Mouse (Mus musculus) hindbrain, embryonic 15.5 days (tissue): Measurements from ENCODE around the gene Pbx2. TPM values are rescaled to one million over a fixed set of nuclear protein-coding genes. Genes with fewer than 3 reads are reported as not detected.

ENCODE experiments used
- ATAC-seq: fragments of 200-750 bp; cut with Nextera tagmentation; 2 replicates; pipeline ENCODE4 v1.8.0; 2017; ENCODE audit warnings: low read depth, moderate number of reproducible peaks, moderate TSS enrichment; ENCODE audit not compliant: low FRiP score
- H3K27ac ChIP-seq: fragments of 300-500 bp; sonication (generic); replicated peaks from 2 replicates; pipeline ENCODE4 v1.5.1; 2015; ENCODE audit warnings: mild to moderate bottlenecking, inconsistent platforms
- H3K27me3 ChIP-seq: fragments of 300-500 bp; sonication (generic); 2 replicates; pipeline ENCODE4 v1.6.1; 2015; ENCODE audit warnings: control low read depth, inconsistent platforms
- H3K36me3 ChIP-seq: fragments of 300-500 bp; sonication (generic); 2 replicates; pipeline ENCODE4 v1.6.1; 2015; ENCODE audit warnings: control low read depth, inconsistent platforms
- H3K4me1 ChIP-seq: fragments of 300-500 bp; sonication (generic); replicated peaks from 2 replicates; pipeline ENCODE4 v1.6.1; 2015; ENCODE audit warnings: control low read depth, inconsistent platforms
- H3K4me2 ChIP-seq: fragments of 300-500 bp; sonication (generic); 2 replicates; pipeline ENCODE4 v1.6.1; 2015; ENCODE audit warnings: moderate library complexity, mild to moderate bottlenecking, inconsistent platforms
- H3K4me3 ChIP-seq: fragments of 300-500 bp; sonication (generic); 2 replicates; pipeline ENCODE4 v1.5.1; 2015; ENCODE audit warnings: mild to moderate bottlenecking, inconsistent platforms
- H3K9ac ChIP-seq: fragments of 300-500 bp; sonication (generic); 2 replicates; pipeline ENCODE4 v1.6.1; 2015; ENCODE audit warnings: inconsistent platforms
- H3K9me3 ChIP-seq: fragments of 300-500 bp; sonication (generic); 2 replicates; pipeline ENCODE4 v1.6.1; 2016; ENCODE audit warnings: control low read depth, inconsistent platforms
- WGBS: fragments of 180-500 bp; shearing (Covaris S2); methylation state at CpG from one replicate; pipeline ENCODE4 v1.1.7; 2015; 5-methylcytosine and 5-hydroxymethylcytosine counted together
- polyA plus RNA-seq: library from polyadenylated mRNA; unstranded; fragments of >200 nt; fragmentation: Nextera tagmentation; extraction: Ambion mirVana; gene quantifications from 2 replicates; pipeline ENCODE4 v1.2.1, GENCODE M21; 2015

Gene Pbx2
- polyA plus RNA-seq, 1 experiment from 2014 or later, result 8.9 TPM

DNA sequence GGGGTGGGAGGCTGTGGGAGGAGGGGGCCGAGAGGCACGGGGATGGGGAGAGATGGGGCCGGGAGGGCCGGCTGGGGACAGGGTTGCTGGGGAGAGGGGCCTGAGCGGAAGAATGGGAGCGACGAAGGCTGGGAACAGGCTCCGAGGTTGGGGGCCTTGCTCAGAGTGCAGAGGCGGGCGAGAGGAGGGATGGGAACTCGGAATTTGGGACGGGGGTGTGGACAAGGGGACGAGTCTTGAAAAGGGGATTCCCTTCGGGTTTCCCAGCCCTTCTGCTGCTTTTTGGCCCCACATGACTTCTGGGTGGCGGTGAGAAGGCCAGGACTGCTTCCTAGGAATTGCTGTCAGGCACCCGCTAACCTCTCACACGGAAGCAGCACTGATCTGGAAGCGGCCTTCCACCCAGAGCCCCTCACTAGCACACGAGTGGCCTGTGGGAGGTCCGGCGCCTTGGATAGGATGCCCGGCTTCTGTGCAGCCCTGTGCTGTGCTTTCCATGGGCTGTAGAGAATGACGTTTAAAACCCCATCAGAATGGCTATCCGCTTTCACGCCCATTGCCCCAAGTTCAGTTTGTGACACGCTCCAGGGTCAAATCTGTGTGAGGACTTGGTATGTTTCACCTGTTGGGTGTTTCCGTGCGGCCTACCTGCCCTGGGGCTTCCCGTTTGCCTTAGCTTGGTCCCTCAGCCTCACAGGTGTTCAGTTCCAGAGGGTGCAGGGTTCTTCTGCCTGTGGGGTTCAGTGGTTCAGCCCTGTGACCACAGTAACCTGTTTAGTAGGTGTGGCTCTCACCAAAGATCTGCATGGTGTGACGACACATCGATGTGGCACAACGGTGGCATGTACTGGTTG lies 15.3 kb downstream of the Pbx2 start:
- Histone ChIP-seq H3K4me2 (peak overlapping the region; percentile 92), H3K4me3 (peak overlapping the region; percentile 67), H3K27me3 (no peaks in the 10 kb centered on the region), H3K9ac (peak overlapping the region; percentile 87), H3K36me3 (peaks cover 12% of the 10 kb centered on the region; the same call in 1 of the 2 replicates), H3K27ac (peak overlapping the region; percentile 95), H3K4me1 (peaks cover 56% of the 10 kb centered on the region), H3K9me3 (no peaks in the 10 kb centered on the region)
- ATAC-seq, result no peak
- 17% methylated on average over 28 of the region's 32 CpGs for WGBS

DNA sequence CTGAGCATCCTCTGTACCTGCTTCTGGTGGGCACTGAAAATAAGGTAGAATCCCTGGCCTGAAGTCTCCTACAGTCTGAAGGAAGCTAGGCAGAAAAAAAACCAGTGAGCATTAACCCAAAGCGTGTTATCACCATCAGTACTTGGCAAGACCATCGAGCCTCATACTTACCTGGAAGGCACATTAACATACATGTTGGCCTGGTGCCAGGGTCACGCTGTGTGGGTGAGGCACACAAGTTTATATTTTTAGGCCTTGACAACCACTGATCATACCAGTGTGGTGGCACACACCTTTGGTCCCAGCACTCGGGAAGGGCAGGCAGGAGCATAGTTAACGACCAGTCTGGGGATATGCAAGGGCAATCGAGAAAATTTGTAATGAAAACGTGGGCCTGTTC lies 16.9 kb downstream of the Pbx2 start:
- no peak for ATAC-seq
- Histone ChIP-seq H3K36me3 (peaks cover 23% of the 10 kb centered on the region), H3K9me3 (no peaks in the 10 kb centered on the region), H3K4me3 (no peak overlapping the region), H3K4me2 (no peak overlapping the region), H3K27ac (no peak overlapping the region), H3K27me3 (no peaks in the 10 kb centered on the region), H3K4me1 (peaks cover 43% of the 10 kb centered on the region), H3K9ac (no peak overlapping the region)
- 82% methylated on average over 7 of the region's 7 CpGs for WGBS

DNA sequence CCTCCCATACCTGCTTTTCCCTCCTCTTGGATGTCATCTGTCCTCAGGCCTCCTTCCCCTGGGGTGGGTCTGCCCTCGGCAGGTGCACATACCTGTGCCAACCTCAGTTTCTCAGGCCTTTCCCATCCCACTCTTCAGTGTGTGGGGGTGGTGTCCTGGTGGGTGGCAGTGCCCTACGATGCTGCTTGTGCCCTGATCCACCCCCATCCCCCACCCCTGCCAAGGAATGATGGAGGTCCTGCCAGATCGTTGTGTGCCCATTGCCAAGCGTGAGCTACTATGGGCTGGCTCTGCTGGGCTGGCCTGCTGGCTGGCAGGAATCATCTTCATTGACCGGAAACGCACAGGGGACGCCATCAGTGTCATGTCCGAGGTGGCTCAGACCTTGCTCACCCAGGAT lies 20.0 kb downstream of the Pbx2 start:
- peaks cover 31% of the 10 kb centered on the region for H3K4me1 ChIP-seq
- no peak overlapping the region for H3K4me2 ChIP-seq
- no peaks in the 10 kb centered on the region for H3K9me3 ChIP-seq
- no peak for ATAC-seq
- no peak overlapping the region for H3K9ac ChIP-seq
- no peak overlapping the region for H3K27ac ChIP-seq
- no peak overlapping the region for H3K4me3 ChIP-seq
- H3K36me3 ChIP-seq, result peaks cover 31% of the 10 kb centered on the region
- H3K27me3 ChIP-seq, result no peaks in the 10 kb centered on the region
- WGBS, result 94% methylated on average over 8 of the region's 8 CpGs

DNA sequence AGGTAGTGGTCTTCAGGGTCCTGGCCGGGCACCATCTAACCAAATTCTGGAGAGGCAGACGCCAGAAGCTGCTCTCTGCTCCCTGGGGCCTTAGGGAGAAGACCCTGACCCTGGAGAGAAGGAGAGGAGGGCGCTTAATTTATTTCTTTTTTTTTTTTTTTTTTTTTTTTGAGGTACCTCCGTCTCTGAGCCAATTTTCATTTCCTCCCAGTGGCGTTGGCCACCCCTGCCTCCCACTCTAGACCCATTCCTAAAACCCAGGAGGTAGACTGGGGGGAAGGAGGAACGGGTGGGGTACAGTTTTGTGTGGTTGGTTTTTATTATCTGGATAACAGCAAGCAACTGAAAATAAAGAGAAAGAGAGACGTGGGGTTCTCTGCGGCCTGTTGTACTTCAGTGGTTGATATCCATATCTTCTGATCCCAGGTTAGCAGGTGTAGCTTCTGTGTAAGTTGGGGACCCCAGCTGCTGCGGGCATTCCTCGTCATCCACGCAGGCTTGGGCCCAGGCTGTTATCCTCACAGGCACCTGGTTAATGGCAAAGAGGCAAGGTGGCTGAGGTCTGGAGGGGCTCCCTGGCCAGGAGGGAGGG lies 22.1 kb downstream of the Pbx2 start:
- Histone ChIP-seq H3K36me3 (peaks cover 31% of the 10 kb centered on the region), H3K27ac (no peak overlapping the region), H3K4me2 (no peak overlapping the region), H3K4me1 (peaks cover 12% of the 10 kb centered on the region), H3K27me3 (no peaks in the 10 kb centered on the region), H3K9me3 (no peaks in the 10 kb centered on the region), H3K4me3 (no peak overlapping the region), H3K9ac (no peak overlapping the region)
- WGBS, result 90% methylated on average over 11 of the region's 11 CpGs
- no peak for ATAC-seq

DNA sequence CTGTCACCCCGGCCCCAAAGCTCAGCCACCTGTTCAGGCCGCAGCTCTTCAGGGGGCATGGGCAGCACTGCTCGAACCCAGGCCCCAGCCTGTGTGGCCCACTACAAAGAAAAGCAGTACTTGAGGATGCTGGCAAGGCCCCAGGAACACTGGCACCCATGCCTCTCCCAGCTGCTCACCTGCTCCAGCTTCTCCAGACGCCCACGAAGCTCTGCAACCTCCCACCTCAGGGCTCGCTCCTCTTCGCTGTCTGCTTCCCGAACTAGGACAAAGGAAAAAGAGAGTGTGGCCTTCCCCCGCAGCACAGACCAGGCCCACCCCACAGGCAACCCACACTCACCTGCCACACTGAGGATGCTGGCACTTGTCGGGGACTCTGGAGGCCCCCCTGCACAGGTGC lies 22.8 kb downstream of the Pbx2 start:
- Histone ChIP-seq H3K9ac (no peak overlapping the region), H3K9me3 (no peaks in the 10 kb centered on the region), H3K4me2 (no peak overlapping the region), H3K36me3 (peaks cover 31% of the 10 kb centered on the region), H3K27ac (no peak overlapping the region), H3K4me3 (no peak overlapping the region), H3K27me3 (no peaks in the 10 kb centered on the region), H3K4me1 (peaks cover 5% of the 10 kb centered on the region)
- 87% methylated on average over 10 of the region's 10 CpGs for WGBS
- ATAC-seq, result no peak

DNA sequence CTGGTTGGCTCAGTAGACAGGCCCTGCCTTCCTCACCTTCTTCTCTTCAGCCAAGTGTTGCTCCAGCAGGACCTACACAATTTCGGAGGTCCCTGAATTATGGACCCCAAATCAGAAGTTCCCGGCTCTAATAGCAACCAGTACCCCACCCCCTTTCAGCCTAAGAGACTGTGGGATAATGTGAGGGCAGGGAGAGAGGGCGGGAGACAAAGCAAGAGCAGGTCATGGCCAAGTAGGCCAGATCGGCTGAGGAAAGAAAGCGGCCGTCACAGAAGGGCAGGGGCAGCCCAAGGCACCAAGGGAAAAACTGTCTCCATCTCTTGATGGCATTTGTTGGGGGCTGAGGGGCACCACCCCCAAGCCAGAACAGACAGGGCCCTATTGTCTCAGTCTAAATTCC lies 24.8 kb downstream of the Pbx2 start, which contains the start of gene Egfl8:
Egfl8 (minus strand) TSS at position 101 of the 400 bp plus-strand sequence.
- no peak for ATAC-seq
- WGBS, result 49% methylated on average over 6 of the region's 6 CpGs
- peaks cover 29% of the 10 kb centered on the region for H3K36me3 ChIP-seq
- no peak within 1 kb of the TSS for H3K4me2 ChIP-seq
- no peaks in the 10 kb centered on the region for H3K27me3 ChIP-seq
- no peaks in the 10 kb centered on the region for H3K9me3 ChIP-seq
- H3K4me3 ChIP-seq, result no peak within 1 kb of the TSS
- no peaks in the 10 kb centered on the region for H3K4me1 ChIP-seq
- H3K27ac ChIP-seq, result peak within 1 kb of the TSS; percentile 22; the same call in 1 of the 2 replicates
- H3K9ac ChIP-seq, result no peak within 1 kb of the TSS

DNA sequence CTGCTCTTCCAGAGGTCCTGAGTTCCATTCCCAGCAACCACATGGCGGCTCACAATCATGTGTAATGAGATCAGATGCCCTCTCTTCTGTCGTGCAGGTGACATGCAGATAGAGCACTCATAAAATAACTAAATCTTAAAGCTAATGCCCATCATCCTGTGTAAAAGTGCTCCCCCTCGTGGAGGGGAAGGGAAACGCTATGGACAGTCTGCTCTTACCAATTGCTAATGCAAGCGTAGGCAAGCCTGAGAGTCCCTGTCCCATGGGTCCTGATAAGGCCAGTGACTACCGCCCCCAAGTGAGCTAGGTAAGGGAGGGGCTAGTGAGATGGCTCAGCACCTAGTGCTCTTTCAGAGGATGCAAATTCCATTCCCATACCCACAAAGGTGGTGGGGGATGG lies 27.9 kb downstream of the Pbx2 start:
- no peaks in the 10 kb centered on the region for H3K4me1 ChIP-seq
- no peak overlapping the region for H3K27ac ChIP-seq
- no peak overlapping the region for H3K9ac ChIP-seq
- WGBS, result 11% methylated on average over 6 of the region's 6 CpGs
- no peaks in the 10 kb centered on the region for H3K27me3 ChIP-seq
- H3K9me3 ChIP-seq, result no peaks in the 10 kb centered on the region
- H3K36me3 ChIP-seq, result peaks cover 22% of the 10 kb centered on the region
- no peak overlapping the region for H3K4me2 ChIP-seq
- H3K4me3 ChIP-seq, result no peak overlapping the region
- no peak for ATAC-seq

DNA sequence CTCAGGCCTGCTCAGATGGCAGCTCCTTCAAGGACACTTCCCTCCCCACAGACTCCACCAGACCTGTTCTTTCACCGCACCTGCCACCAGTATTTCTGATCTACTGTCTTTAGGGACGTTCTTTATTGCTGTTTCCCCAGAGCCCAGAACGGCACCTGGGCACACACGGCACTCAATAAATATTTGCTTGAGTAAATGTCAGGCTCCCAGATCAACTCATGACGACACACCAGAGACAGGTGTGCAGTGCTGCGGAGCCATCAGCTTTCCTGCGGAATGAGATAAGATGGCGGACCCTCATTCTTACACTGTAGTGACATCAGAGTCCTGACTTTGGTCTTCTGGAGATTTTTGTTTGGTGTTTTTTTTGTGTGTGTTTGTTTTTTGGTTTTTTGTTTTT lies 29.9 kb downstream of the Pbx2 start:
- no peak for ATAC-seq
- Histone ChIP-seq H3K27ac (no peak overlapping the region), H3K27me3 (no peaks in the 10 kb centered on the region), H3K4me2 (no peak overlapping the region), H3K9ac (no peak overlapping the region), H3K4me1 (peaks cover 8% of the 10 kb centered on the region), H3K9me3 (no peaks in the 10 kb centered on the region), H3K36me3 (peaks cover 21% of the 10 kb centered on the region), H3K4me3 (no peak overlapping the region)
- 90% methylated on average over 8 of the region's 8 CpGs for WGBS

DNA sequence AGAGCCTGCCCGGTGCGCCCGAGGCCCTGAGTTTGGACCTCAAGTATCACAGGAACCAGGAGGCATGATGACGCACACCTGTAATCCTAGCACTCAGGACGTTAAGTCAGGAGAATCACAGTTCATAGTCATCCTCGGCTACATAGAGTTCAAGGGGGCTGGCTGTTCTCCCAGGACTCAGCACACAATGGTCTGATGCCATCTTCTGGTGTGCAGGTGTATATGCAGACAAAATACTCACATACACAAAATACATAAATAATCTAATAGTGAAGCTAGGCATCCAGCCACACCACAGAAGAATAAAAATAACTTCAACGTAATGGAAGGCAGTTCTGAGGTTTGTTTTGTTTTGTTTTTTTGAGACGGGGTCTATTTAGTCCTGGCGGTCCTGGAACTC lies 32.1 kb downstream of the Pbx2 start:
- no peak overlapping the region for H3K4me3 ChIP-seq
- H3K4me1 ChIP-seq, result peaks cover 23% of the 10 kb centered on the region
- no peak overlapping the region for H3K27ac ChIP-seq
- 83% methylated on average over 9 of the region's 9 CpGs for WGBS
- no peak overlapping the region for H3K4me2 ChIP-seq
- H3K36me3 ChIP-seq, result peaks cover 21% of the 10 kb centered on the region
- ATAC-seq, result no peak
- H3K9ac ChIP-seq, result no peak overlapping the region
- H3K27me3 ChIP-seq, result no peaks in the 10 kb centered on the region
- H3K9me3 ChIP-seq, result no peaks in the 10 kb centered on the region

DNA sequence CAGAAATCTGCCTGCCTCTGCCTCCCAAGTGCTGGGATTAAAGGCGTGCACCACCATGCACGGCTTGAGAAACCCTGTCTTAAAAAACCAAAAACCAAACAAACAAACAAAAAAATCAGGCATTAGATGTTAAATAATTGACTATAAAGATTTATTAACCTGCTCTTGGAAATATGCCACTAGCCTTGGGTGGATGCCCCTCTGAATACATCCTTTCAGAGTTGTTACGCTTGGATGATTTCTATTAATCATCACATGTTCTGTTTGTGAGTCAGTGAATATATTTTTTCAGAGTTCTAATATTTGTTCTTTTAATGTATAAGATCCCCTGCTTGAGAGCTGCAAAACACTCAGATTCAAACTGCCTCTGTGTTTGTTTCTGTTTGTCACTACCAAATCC lies 33.9 kb downstream of the Pbx2 start:
- no peak for ATAC-seq
- Histone ChIP-seq H3K27me3 (no peaks in the 10 kb centered on the region), H3K27ac (no peak overlapping the region), H3K9me3 (no peaks in the 10 kb centered on the region), H3K4me3 (no peak overlapping the region), H3K4me1 (peaks cover 41% of the 10 kb centered on the region), H3K36me3 (peaks cover 21% of the 10 kb centered on the region), H3K9ac (no peak overlapping the region), H3K4me2 (no peak overlapping the region)
- 93% methylated on average over 3 of the region's 3 CpGs for WGBS

DNA sequence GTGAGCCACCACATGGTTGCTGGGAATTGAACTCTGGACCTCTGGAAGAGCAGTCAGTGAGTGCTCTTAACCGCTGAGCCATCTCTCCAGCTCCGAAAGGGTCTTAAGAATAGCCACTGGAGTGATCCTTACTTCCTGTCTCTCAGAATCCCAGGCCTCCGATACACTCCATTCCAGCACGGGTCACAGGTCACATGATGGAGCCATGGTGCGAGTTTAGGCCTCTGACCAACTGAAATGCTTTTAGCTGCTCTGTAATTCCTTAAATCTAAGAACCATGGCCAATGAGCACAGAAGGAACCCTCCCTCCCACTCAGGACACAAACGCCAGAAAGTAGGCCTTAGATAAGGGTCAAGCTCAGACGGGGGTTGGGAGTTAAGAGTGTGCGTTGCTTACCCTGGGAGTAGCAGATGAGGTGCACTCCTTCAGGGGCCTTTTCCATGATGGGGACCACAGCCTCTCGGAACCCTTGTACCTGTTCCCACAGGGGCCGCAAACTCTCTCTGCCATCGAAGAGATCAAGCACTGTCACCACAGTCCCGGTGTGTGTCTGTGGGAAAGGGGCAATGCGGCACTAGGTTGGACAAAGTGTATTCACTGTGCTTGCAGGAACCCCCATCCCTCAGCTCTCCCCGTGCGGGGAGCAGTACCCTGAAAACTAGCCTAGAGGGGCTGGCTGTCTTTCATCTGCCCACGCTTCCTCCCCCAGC lies 35.2 kb downstream of the Pbx2 start:
- WGBS, result 50% methylated on average over 16 of the region's 16 CpGs
- H3K4me3 ChIP-seq, result peak overlapping the region; percentile 85
- H3K27me3 ChIP-seq, result 0 out of 2 replicates have a peak, but pooled peaks cover under 1% of the 10 kb centered on the region
- peak overlapping the region; percentile 94 for H3K27ac ChIP-seq
- peaks cover 53% of the 10 kb centered on the region for H3K4me1 ChIP-seq
- peak overlapping the region; percentile 70 for H3K9ac ChIP-seq
- no peaks in the 10 kb centered on the region for H3K9me3 ChIP-seq
- peaks cover 21% of the 10 kb centered on the region for H3K36me3 ChIP-seq
- H3K4me2 ChIP-seq, result peak overlapping the region; percentile 96
- ATAC-seq, result no peak

DNA sequence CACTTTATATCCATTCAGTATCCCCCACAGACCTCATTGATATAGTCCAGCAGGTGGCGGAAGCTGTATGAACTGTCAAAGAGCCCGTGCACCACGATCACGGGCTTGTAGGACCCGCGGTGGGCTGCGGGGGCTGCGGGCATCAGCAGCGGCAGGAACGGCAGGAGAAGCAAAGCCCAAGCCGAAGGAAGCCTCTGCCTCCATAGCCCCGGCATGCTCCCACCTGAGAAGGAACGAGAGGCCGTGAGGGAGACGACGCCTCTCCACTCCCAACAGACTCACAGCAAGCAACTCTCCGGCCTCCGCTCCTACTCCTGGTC lies 35.7 kb downstream of the Pbx2 start:
- under 1% methylated on average over 18 of the region's 18 CpGs for WGBS
- Histone ChIP-seq H3K4me1 (peaks cover 58% of the 10 kb centered on the region), H3K4me3 (peak overlapping the region; percentile 85), H3K9ac (peak overlapping the region; percentile 70), H3K27me3 (peaks cover 5% of the 10 kb centered on the region), H3K27ac (peak overlapping the region; percentile 94), H3K4me2 (peak overlapping the region; percentile 96), H3K9me3 (no peaks in the 10 kb centered on the region), H3K36me3 (peaks cover 17% of the 10 kb centered on the region)
- ATAC-seq, result peak; percentile 24
